Comparison of ENCODE assay signal across 10 mouse cellular contexts in the genomic region with DNA sequence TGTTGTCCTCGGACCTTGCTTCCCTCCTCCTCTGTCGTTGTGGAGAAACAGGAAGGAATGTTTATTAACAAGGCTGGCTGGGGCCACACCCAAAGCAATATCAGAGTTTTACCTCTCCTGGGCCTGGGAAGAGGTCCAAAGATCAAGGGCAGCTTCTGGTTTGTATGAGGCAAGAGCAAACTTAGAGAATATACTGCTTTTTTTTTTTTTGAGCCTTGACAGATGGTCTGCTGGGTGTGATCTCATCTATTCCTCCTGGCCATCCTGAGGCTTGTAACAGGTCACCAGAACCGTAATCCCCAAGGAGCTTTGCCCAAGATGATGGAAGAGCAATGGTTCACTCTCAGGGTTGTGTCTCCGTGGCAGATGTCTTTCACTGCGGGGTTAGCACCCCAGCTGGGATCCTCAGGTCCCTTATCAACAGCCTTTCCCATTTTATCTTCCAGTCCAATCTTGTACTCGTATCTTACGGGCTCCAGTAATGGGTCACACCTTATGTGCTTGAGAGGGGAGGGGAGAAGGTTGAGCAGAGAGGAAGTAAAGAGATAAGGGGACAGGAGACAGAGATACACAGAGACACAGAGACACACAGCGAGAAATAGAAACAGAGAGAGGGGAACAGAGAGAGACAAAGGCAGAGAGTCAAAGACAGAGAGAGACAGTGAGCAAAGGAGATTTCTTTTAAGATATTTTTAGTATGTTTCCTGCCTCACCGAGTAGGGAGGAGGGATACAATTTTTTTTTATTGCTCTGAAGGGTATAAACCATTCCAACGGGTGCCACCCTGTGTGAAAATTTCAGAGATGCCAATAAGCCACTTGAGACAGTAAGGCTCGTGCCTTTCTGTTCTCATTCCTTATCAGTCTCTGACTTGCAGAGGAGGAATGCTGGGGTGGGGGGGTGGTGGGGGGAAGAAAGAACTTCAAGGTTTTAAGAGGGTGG.
A peak's percentile ranks its signal among the peaks of the same experiment; 100 is the strongest.
DNase-seq lines count a peak whose midpoint lies in the region; ATAC-seq and TF ChIP-seq lines count a peak whose summit lies in the region.
"Had no signal": no experiment of that assay in that cellular context is flagged by ENCODE, and none has a peak within 500 bp of the region (broad histone marks: within the 10 kb centered on the region; RNA-seq: fewer than 3 reads in every experiment).

No protein-coding gene starts in this region.

- no peaks in the 10 kb centered on the region for H3K9me3 ChIP-seq in forebrain, embryonic 13.5 days (replicated peaks)
- H3K9me3 ChIP-seq in forebrain, postnatal 0 days (ENCODE audit: low read length): no peaks in the 10 kb centered on the region
- no peaks in the 10 kb centered on the region for H3K9me3 ChIP-seq in liver, embryonic 12.5 days (replicated peaks)
- H3K9me3 ChIP-seq in liver, postnatal 0 days (ENCODE audit: low read length): no peaks in the 10 kb centered on the region
- no peaks in the 10 kb centered on the region for H3K9me3 ChIP-seq in liver, embryonic 15.5 days (replicated peaks)
- no peaks in the 10 kb centered on the region for H3K9me3 ChIP-seq in stomach, postnatal 0 days (ENCODE audit: control insufficient read depth, low read length)
- no peaks in the 10 kb centered on the region for H3K9me3 ChIP-seq in midbrain, embryonic 14.5 days (ENCODE audit: control insufficient read depth, low read length)
- H3K9me3 ChIP-seq: neural tube, embryonic 13.5 days had no signal

- H3K27ac ChIP-seq in forebrain, embryonic 13.5 days: no peak overlapping the region
- no peak overlapping the region for H3K27ac ChIP-seq in forebrain, postnatal 0 days (ENCODE audit: low read depth, low read length)
- H3K27ac ChIP-seq in liver, embryonic 12.5 days: no peak overlapping the region
- H3K27ac ChIP-seq in liver, postnatal 0 days (ENCODE audit: low read depth): no peak overlapping the region
- H3K27ac ChIP-seq in liver, embryonic 15.5 days (replicated peaks): no peak overlapping the region
- H3K27ac ChIP-seq in stomach, postnatal 0 days (replicated peaks): no peak overlapping the region
- H3K27ac ChIP-seq in midbrain, embryonic 14.5 days (replicated peaks; ENCODE audit: low read depth, low read length): no peak overlapping the region
- H3K27ac ChIP-seq: neural tube, embryonic 13.5 days had no signal

- no peak for DNase-seq in forebrain, postnatal 0 days
- no peak for DNase-seq in liver, postnatal 0 days
- peak; percentile 64 for DNase-seq in stomach, postnatal 0 days (ENCODE audit: low spot score)
- no peak for DNase-seq in thymus, postnatal 25 days
- DNase-seq in midbrain, embryonic 14.5 days: no peak
- DNase-seq: kidney, adult 11 months had no signal

- 76% methylated on average over 11 of the region's 11 CpGs for WGBS in forebrain, embryonic 13.5 days
- 64% methylated on average over 11 of the region's 11 CpGs for WGBS in forebrain, postnatal 0 days
- 15% methylated on average over 11 of the region's 11 CpGs for WGBS in liver, embryonic 12.5 days (ENCODE audit: insufficient replicate concordance)
- WGBS in liver, postnatal 0 days (ENCODE audit: insufficient replicate concordance): 26% methylated on average over 11 of the region's 11 CpGs
- 17% methylated on average over 11 of the region's 11 CpGs for WGBS in liver, embryonic 15.5 days (ENCODE audit: insufficient replicate concordance)
- WGBS in stomach, postnatal 0 days: 26% methylated on average over 11 of the region's 11 CpGs
- 77% methylated on average over 11 of the region's 11 CpGs for WGBS in midbrain, embryonic 14.5 days

- TF ChIP-seq CTCF in forebrain, postnatal 0 days (IDR thresholded peaks at IDR 0.05; ENCODE audit: low read depth): no peak
- no peak for TF ChIP-seq CTCF in liver, postnatal 0 days (IDR thresholded peaks at IDR 0.05; ENCODE audit: low read depth)
- no peak for TF ChIP-seq CTCF in stomach, postnatal 0 days (IDR thresholded peaks at IDR 0.05; ENCODE audit: low read depth)

- no peak for TF ChIP-seq EP300 in liver, postnatal 0 days (IDR thresholded peaks at IDR 0.05; ENCODE audit: low read depth)
- TF ChIP-seq EP300 in stomach, postnatal 0 days (optimal IDR thresholded peaks at IDR 0.05): no peak

- H3K4me1 ChIP-seq in forebrain, embryonic 13.5 days: 0 out of 2 replicates have a peak, but pooled peaks cover 11% of the 10 kb centered on the region
- no peaks in the 10 kb centered on the region for H3K4me1 ChIP-seq in forebrain, postnatal 0 days (ENCODE audit: insufficient read depth)
- H3K4me1 ChIP-seq in liver, embryonic 12.5 days: peaks cover 16% of the 10 kb centered on the region
- H3K4me1 ChIP-seq in liver, postnatal 0 days (ENCODE audit: insufficient read depth): peaks cover 7% of the 10 kb centered on the region
- peaks cover 11% of the 10 kb centered on the region for H3K4me1 ChIP-seq in liver, embryonic 15.5 days (replicated peaks)
- no peaks in the 10 kb centered on the region for H3K4me1 ChIP-seq in stomach, postnatal 0 days (replicated peaks; ENCODE audit: control insufficient read depth, insufficient read depth)
- no peaks in the 10 kb centered on the region for H3K4me1 ChIP-seq in midbrain, embryonic 14.5 days (ENCODE audit: control insufficient read depth, insufficient read depth, low read length)
- H3K4me1 ChIP-seq: neural tube, embryonic 13.5 days had no signal

- H3K27me3 ChIP-seq in forebrain, embryonic 13.5 days: no peaks in the 10 kb centered on the region
- no peaks in the 10 kb centered on the region for H3K27me3 ChIP-seq in forebrain, postnatal 0 days (ENCODE audit: insufficient read depth, low read length)
- no peaks in the 10 kb centered on the region for H3K27me3 ChIP-seq in liver, embryonic 12.5 days (replicated peaks)
- no peaks in the 10 kb centered on the region for H3K27me3 ChIP-seq in liver, postnatal 0 days (ENCODE audit: insufficient read depth, low read length)
- no peaks in the 10 kb centered on the region for H3K27me3 ChIP-seq in liver, embryonic 15.5 days
- H3K27me3 ChIP-seq in stomach, postnatal 0 days (ENCODE audit: control insufficient read depth, insufficient read depth, low read length): no peaks in the 10 kb centered on the region
- H3K27me3 ChIP-seq in midbrain, embryonic 14.5 days (ENCODE audit: control insufficient read depth, insufficient read depth, low read length): no peaks in the 10 kb centered on the region
- H3K27me3 ChIP-seq: neural tube, embryonic 13.5 days had no signal

- H3K36me3 ChIP-seq in forebrain, embryonic 13.5 days (ENCODE audit: poor library complexity, severe bottlenecking): no peaks in the 10 kb centered on the region
- no peaks in the 10 kb centered on the region for H3K36me3 ChIP-seq in forebrain, postnatal 0 days (ENCODE audit: insufficient read depth)
- H3K36me3 ChIP-seq in liver, embryonic 12.5 days: no peaks in the 10 kb centered on the region
- H3K36me3 ChIP-seq in liver, postnatal 0 days (replicated peaks; ENCODE audit: insufficient read depth, low read length): no peaks in the 10 kb centered on the region
- no peaks in the 10 kb centered on the region for H3K36me3 ChIP-seq in liver, embryonic 15.5 days (replicated peaks)
- no peaks in the 10 kb centered on the region for H3K36me3 ChIP-seq in stomach, postnatal 0 days (ENCODE audit: control insufficient read depth, insufficient read depth, low read length)
- H3K36me3 ChIP-seq in midbrain, embryonic 14.5 days (ENCODE audit: control insufficient read depth, insufficient read depth, low read length): no peaks in the 10 kb centered on the region
- H3K36me3 ChIP-seq: neural tube, embryonic 13.5 days had no signal

- H3K4me2 ChIP-seq in forebrain, embryonic 13.5 days: no peak overlapping the region
- no peak overlapping the region for H3K4me2 ChIP-seq in forebrain, postnatal 0 days (ENCODE audit: low read depth)
- peak overlapping the region; percentile 38 for H3K4me2 ChIP-seq in liver, embryonic 12.5 days
- no peak overlapping the region for H3K4me2 ChIP-seq in liver, postnatal 0 days (ENCODE audit: low read depth, low read length)
- H3K4me2 ChIP-seq in liver, embryonic 15.5 days: peak overlapping the region; percentile 36
- no peak overlapping the region for H3K4me2 ChIP-seq in stomach, postnatal 0 days (replicated peaks; ENCODE audit: low read depth)
- H3K4me2 ChIP-seq in midbrain, embryonic 14.5 days (ENCODE audit: low read length): no peak overlapping the region
- H3K4me2 ChIP-seq: neural tube, embryonic 13.5 days had no signal

- no peak overlapping the region for H3K4me3 ChIP-seq in forebrain, embryonic 13.5 days
- no peak overlapping the region for H3K4me3 ChIP-seq in forebrain, postnatal 0 days (ENCODE audit: low read depth, low read length)
- no peak overlapping the region for H3K4me3 ChIP-seq in liver, embryonic 12.5 days
- no peak overlapping the region for H3K4me3 ChIP-seq in liver, postnatal 0 days (ENCODE audit: low read depth, low read length)
- no peak overlapping the region for H3K4me3 ChIP-seq in liver, embryonic 15.5 days (replicated peaks)
- no peak overlapping the region for H3K4me3 ChIP-seq in stomach, postnatal 0 days (ENCODE audit: low read depth, low read length)
- no peak overlapping the region for H3K4me3 ChIP-seq in midbrain, embryonic 14.5 days (replicated peaks; ENCODE audit: low read depth, low read length)
- H3K4me3 ChIP-seq: neural tube, embryonic 13.5 days had no signal

- peak; percentile 30; the same call in 1 of the 2 replicates for ATAC-seq in forebrain, embryonic 13.5 days
- ATAC-seq in forebrain, postnatal 0 days: no peak
- peak; percentile 82 for ATAC-seq in liver, embryonic 12.5 days
- no peak for ATAC-seq in liver, postnatal 0 days
- ATAC-seq in liver, embryonic 15.5 days (ENCODE audit: insufficient read depth): peak; percentile 61
- ATAC-seq in stomach, postnatal 0 days (ENCODE audit: low FRiP score, low TSS enrichment): peak; percentile 89
- ATAC-seq in midbrain, embryonic 14.5 days (ENCODE audit: low FRiP score, low TSS enrichment): no peak

- no peak overlapping the region for H3K9ac ChIP-seq in forebrain, embryonic 13.5 days
- no peak overlapping the region for H3K9ac ChIP-seq in forebrain, postnatal 0 days
- no peak overlapping the region for H3K9ac ChIP-seq in liver, embryonic 12.5 days
- H3K9ac ChIP-seq in liver, postnatal 0 days (replicated peaks): no peak overlapping the region
- H3K9ac ChIP-seq in liver, embryonic 15.5 days: no peak overlapping the region
- no peak overlapping the region for H3K9ac ChIP-seq in stomach, postnatal 0 days (ENCODE audit: low read length)
- no peak overlapping the region for H3K9ac ChIP-seq in midbrain, embryonic 14.5 days (replicated peaks; ENCODE audit: low read length)
- H3K9ac ChIP-seq: neural tube, embryonic 13.5 days had no signal

Comparison
In these comparisons a context has a peak if more than half of its experiments do, and no peak if none do; other contexts are left out.
1. ATAC-seq: peak in forebrain, embryonic 13.5 days (single experiment), liver, embryonic 12.5 days (single experiment), liver, embryonic 15.5 days (single experiment) and stomach, postnatal 0 days (single experiment); none in forebrain, postnatal 0 days (single experiment), liver, postnatal 0 days (single experiment) and midbrain, embryonic 14.5 days (single experiment).
2. H3K4me2 ChIP-seq: peak in liver, embryonic 12.5 days (single experiment) and liver, embryonic 15.5 days (single experiment); none in forebrain, embryonic 13.5 days (single experiment), forebrain, postnatal 0 days (single experiment), liver, postnatal 0 days (single experiment), stomach, postnatal 0 days (single experiment) and midbrain, embryonic 14.5 days (single experiment).